Mouse (Mus musculus): ENCODE data around the gene Zzef1.

Zzef1 gene

DNA sequence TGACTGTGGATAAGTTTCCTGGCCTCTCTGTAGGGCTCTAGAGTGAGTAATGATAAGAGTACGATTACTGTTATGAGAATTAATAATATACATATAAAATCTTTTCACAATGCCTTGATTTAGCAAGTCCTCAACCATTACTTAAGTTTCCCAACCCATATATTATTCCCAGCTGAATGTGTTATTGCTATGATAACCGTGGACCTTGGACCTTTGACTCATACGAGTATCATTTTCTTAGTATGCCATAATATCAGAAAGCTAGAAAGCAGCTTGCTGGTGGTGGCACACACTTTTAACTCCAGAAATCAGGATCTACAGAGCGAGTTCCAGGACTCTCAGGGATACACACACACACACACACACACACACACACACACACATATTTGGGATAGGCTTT is 12.0 kb downstream of the Zzef1 start:
- DNase-seq: no peak

DNA sequence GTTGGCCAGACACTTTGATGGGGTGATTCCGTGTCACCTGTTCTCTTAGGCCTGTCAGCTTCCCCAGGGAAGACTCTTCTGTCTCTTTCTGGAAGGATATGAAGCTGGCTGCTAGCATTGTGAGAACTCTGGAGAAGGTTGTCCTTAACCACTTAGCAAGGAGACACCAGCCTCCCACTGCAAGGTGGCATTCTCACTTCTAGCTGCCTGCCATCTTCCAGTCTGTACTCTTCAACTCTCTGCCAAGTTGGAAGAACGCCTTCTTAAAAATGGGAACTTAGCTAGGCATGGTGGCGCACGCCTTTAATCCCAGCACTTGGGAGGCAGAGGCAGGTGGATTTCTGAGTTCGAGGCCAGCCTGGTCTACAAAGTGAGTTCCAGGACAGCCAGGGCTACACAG is 17.7 kb downstream of the Zzef1 start:
- no peak for DNase-seq

DNA sequence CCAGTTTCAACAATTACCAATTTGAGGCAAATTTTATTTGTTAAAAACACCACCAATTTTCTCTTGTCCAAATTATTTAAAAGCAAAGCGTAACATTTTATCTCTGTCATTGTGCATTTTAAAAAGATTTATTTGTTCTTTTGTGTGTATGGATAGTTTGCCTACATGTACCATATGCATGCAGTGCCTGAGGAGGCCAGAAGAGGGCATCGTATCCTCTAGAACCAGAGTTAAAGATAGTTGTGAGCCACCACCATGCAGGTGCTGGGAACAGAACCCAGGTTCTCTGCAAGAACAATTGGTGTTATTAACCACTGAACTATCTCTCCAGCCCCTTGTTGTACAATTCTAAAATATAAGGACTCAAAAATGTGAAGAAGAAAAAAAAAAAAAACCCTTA is 18.2 kb downstream of the Zzef1 start:
- no peak for DNase-seq

GRCm38 (mm10) chr11:72816859-72817258 is 20.8 kb downstream of the Zzef1 start:
- DNase-seq: no peak

DNA sequence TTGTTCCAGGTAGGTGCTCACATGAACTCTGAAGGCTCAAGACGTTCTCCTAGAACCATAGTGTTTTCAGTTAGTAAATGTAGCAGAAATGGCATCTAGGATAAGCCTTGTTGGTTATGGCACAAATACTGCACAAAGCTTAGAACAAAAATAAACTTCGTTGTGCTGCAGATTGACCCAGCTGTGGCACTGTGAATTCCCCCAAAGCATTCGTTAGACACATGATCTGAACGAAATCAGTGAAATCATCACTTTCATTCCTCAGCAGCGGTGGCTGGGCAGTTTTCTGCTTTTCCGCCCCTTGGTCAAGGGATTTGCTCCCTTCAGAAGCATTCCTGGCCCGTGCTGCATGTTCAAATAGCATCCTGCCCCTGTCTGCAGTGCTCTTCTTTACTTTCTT is 22.0 kb downstream of the Zzef1 start:
- no peak for DNase-seq

- DNase-seq: no peak
Measured at GRCm38 (mm10) chr11:72821041-72821440, 25.0 kb downstream of the Zzef1 start.

DNA sequence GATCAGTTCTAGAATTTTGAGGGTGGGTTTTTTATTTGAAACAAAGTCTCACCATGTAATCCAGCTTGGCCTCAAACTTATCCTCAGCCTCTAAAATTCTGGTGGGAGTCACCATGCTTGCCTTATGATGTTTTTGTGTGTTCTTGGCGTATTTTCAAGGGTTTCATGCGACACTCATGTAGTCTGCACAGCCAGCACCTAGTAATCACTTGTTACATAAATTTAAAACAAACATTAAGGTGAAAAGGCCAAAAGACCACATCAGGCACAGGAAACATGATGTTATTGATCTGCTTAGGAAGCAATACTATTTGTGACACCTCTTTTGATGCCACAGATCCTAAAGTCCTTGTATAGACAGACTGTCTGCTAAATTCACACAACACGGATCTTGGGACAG is 33.8 kb downstream of the Zzef1 start:
- DNase-seq: no peak

DNA sequence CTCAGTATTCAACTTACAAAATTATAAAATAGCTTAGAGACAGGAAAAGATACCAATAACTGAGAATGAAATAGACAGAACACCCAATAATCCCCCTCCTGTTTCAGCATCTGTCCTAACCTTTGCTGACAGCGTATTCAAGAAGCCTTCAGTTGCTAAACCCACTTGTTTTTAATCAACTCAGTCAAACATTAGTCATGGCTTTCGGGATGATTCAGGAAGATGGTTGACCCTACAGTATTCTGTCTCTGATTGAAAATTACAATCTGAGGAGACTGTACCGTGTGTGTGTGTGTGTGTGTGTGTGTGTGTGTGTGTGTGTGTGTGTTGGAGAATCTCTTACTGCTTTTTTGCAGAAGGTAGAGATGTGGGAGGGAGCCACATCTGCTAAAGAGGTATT is 46.7 kb downstream of the Zzef1 start:
- no peak for DNase-seq

DNA sequence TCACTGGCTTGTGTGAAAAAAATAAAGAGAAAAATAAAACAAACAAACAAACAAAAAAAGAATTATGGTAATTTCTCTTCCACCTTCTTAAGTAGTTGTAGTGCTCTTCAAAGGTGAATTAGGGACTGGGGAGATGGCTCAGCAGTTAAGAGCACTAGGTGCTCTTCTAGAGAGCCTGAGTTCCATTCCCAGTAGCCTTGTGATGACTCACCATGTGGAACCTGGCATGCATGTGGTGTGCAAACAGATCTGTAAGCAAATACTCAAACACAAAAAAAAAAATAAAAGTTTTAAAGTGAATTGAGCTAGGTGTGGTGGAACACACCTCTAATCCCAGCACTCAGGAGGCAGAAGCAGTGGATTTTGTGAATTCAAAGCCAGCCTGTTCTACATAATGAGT is 47.5 kb downstream of the Zzef1 start:
- DNase-seq: no peak

GRCm38 (mm10) chr11:72845526-72845925 is 49.5 kb downstream of the Zzef1 start:
- DNase-seq: no peak

- DNase-seq: no peak
Measured at GRCm38 (mm10) chr11:72846685-72847084, 50.7 kb downstream of the Zzef1 start.

GRCm38 (mm10) chr11:72847831-72848628 is 52.0 kb downstream of the Zzef1 start:
- DNase-seq: no peak

DNA sequence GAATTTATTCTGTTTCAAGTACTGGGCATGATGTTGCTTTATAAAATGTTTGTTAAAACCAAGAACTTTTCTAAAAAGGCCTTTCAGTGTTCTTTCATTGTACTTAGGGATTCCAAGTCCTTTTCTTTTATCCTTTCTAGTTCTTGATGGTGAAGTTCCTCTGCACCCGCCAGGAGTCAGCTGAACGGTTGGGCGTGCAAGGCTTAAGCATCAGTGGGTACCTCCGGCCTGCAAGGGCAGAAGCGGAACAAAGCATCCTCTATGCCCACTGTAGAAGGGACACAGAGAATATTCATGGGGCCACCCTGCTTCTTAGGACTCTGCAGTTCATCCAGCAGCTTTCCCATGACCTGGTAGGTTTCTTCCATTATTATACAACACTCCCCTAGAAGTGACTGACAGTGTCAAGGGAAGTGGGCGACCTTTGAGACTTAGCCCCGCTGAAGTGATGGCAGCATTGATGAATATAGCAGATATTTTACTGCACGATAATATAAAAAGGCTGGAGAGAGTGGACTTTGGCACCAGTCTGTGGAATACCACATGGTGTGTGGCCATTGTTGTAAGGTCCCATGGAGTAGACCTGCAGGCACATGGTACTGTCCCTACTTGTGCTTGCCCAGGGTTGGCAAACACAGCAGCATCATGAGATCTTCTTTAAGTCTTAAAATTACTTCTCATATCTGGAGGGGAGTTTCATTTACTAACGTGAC is 54.5 kb downstream of the Zzef1 start:
- no peak for DNase-seq

GRCm38 (mm10) chr11:72851214-72851613 is 55.2 kb downstream of the Zzef1 start:
- no peak for DNase-seq

GRCm38 (mm10) chr11:72852122-72852521 is 56.1 kb downstream of the Zzef1 start:
- no peak for DNase-seq

DNA sequence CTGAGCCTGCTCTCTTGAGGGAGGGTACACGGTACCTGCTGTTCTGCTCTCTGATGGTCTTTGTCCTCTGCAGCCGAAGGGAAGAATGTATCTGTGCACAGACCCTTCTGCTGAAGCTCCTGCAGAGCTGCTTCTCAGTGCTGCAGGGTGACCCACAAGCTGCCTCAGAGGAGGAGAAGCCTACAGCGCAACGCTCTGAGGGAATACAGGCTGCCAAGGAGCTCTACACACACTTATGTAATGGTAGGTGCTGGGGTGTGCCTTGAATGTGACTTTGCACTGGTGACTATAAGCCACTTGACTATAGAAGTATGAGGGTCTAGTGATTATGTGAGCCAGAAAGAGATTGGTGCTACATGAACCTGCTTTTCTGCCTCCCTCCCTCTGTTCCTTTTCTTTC is 57.1 kb downstream of the Zzef1 start:
- DNase-seq: no peak

- DNase-seq: no peak
Measured at GRCm38 (mm10) chr11:72854251-72854650, 58.2 kb downstream of the Zzef1 start.

DNA sequence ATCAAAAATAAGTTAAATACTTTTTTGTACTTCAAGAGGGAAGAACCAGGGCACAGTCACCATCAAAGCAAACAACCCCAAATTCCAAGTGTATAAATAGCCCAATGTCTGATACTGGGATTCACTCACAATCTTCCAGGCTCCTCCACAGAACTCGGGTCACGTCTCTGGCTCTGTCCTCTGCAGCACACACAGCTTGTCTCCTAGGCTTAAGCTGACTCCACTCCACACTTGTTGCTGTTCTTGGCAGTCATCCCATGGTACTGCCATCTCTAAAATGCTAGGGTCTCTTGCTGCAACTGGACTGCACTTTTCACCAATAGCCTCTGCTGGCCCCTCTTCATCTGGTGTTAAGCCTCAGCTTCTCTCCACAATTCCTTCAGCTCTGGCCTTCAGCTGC is 60.7 kb downstream of the Zzef1 start:
- DNase-seq: no peak

DNA sequence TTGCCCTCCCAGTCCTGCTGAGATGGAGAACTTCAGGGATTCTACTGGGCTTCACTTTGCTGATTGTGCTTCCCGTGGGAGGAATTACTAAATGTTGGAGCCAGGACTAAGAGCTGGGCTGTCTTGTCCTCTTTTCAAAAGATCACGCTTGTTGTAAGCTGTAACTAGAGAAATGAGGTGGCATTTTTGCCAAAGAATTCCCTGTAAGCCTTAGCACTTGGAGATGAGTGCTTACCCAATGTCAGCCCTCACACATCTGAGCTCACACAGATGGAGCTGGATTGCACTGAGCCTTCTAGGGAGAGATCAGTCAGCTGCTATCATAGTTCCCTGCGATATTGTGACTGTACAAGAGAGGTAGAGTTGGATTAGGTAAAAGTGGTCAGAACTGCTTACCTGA is 65.2 kb downstream of the Zzef1 start:
- DNase-seq: no peak

- no peak for DNase-seq
Measured at GRCm38 (mm10) chr11:72866446-72866845, 70.4 kb downstream of the Zzef1 start.

DNA sequence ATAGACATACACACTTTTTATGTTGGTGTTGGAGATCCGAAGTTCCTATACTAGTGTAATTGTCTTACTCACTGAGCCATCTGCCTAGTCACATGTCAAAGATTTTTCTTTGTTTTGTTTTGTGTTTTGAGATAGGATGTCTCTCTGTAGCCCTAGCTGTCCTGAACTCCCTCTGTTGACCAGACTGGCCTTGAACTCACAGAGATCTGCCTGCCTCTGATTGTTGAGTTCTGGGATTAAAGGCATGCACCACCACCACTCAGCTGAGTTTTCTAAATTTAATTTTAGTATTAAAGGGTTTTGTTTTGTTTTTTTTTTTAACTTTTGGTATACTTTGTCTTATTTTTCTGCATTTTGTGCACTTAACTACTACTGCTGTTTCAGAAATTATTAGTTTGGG is 76.0 kb downstream of the Zzef1 start:
- DNase-seq: no peak

GRCm38 (mm10) chr11:72892623-72893022 is 96.6 kb downstream of the Zzef1 start:
- DNase-seq: no peak

- no peak for DNase-seq
Measured at GRCm38 (mm10) chr11:72908391-72908790, 112.4 kb downstream of the Zzef1 start.

GRCm38 (mm10) chr11:72917299-72917996 is 121.4 kb downstream of the Zzef1 start:
- DNase-seq: no peak
